Mouse (Mus musculus) forebrain, embryonic 16.5 days (tissue): ENCODE data around the gene Avpr1b. TPM values are rescaled to one million over a fixed set of nuclear protein-coding genes. Genes with fewer than 3 reads are reported as not detected.
A peak's percentile ranks its signal among the peaks of the same experiment; 100 is the strongest.

ENCODE experiments used
- ATAC-seq: fragments of 200-750 bp; cut with Nextera tagmentation; 2 replicates; pipeline ENCODE4 v1.8.0; 2017; ENCODE audit warnings: mild to moderate bottlenecking, moderate library complexity
- H3K27ac ChIP-seq: fragments of 300-500 bp; sonication (generic); 2 replicates; pipeline ENCODE4 v1.5.1; 2014; ENCODE audit warnings: low read length, control low read depth
- H3K27me3 ChIP-seq: fragments of 300-500 bp; sonication (generic); replicated peaks from 2 replicates; pipeline ENCODE4 v1.6.1; 2014; ENCODE audit warnings: low read length; ENCODE audit not compliant: control insufficient read depth, insufficient read depth
- H3K36me3 ChIP-seq: fragments of 300-500 bp; sonication (generic); 2 replicates; pipeline ENCODE4 v1.6.1; 2014; ENCODE audit not compliant: control insufficient read depth, insufficient read depth
- H3K4me1 ChIP-seq: fragments of 300-500 bp; sonication (generic); replicated peaks from 2 replicates; pipeline ENCODE4 v1.6.1; 2014; ENCODE audit warnings: low read length; ENCODE audit not compliant: control insufficient read depth, insufficient read depth
- H3K4me2 ChIP-seq: fragments of 300-500 bp; sonication (generic); 2 replicates; pipeline ENCODE4 v1.6.1; 2014; ENCODE audit warnings: mild to moderate bottlenecking, low read length, control low read depth
- H3K4me3 ChIP-seq: fragments of 300-500 bp; sonication (generic); replicated peaks from 2 replicates; pipeline ENCODE4 v1.5.1; 2014; ENCODE audit warnings: mild to moderate bottlenecking, low read length, control low read depth
- H3K9ac ChIP-seq: fragments of 300-500 bp; sonication (generic); replicated peaks from 2 replicates; pipeline ENCODE4 v1.6.1; 2014; ENCODE audit warnings: low read depth, low read length, control low read depth
- H3K9me3 ChIP-seq: fragments of 300-500 bp; sonication (generic); 2 replicates; pipeline ENCODE4 v1.6.1; 2016; ENCODE audit warnings: low read length; ENCODE audit not compliant: control insufficient read depth
- WGBS: fragments of 180-500 bp; shearing (Covaris S2); extraction: QIAGEN DNeasy Blood & Tissue Kit; methylation state at CpG from one replicate; pipeline ENCODE4 v1.1.7; 2014; 5-methylcytosine and 5-hydroxymethylcytosine counted together
- polyA plus RNA-seq: library from polyadenylated mRNA; unstranded; fragments of >200 nt; fragmentation: Nextera tagmentation; extraction: Ambion mirVana; gene quantifications from 2 replicates; pipeline ENCODE4 v1.2.1, GENCODE M21; 2015

Gene Avpr1b
- polyA plus RNA-seq, 1 experiment from 2014 or later, result not detected

DNA sequence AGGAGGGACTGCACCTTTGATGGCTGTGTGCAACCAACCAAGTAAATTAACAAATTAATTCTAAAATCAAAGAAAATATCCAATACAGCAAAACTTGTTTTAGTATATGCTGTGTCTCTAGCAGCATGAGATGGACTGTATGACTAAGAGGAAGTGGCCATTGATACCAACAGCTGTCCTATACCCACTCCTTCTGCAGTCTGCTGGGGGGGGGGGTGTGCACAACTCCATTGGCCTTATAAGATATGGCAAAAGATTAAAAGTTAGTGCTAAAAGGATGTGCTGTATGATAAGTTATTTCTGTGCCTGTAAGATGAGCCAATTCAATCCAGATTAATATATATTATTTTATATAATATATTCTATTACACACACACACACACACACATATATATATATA lies 35.5 kb downstream of the Avpr1b start:
- no peaks in the 10 kb centered on the region for H3K4me1 ChIP-seq
- ATAC-seq, result no peak
- H3K4me3 ChIP-seq, result no peak overlapping the region
- H3K27ac ChIP-seq, result no peak overlapping the region
- no peaks in the 10 kb centered on the region for H3K27me3 ChIP-seq
- H3K9me3 ChIP-seq, result no peaks in the 10 kb centered on the region
- no peak overlapping the region for H3K4me2 ChIP-seq
- no peaks in the 10 kb centered on the region for H3K36me3 ChIP-seq
- no peak overlapping the region for H3K9ac ChIP-seq

DNA sequence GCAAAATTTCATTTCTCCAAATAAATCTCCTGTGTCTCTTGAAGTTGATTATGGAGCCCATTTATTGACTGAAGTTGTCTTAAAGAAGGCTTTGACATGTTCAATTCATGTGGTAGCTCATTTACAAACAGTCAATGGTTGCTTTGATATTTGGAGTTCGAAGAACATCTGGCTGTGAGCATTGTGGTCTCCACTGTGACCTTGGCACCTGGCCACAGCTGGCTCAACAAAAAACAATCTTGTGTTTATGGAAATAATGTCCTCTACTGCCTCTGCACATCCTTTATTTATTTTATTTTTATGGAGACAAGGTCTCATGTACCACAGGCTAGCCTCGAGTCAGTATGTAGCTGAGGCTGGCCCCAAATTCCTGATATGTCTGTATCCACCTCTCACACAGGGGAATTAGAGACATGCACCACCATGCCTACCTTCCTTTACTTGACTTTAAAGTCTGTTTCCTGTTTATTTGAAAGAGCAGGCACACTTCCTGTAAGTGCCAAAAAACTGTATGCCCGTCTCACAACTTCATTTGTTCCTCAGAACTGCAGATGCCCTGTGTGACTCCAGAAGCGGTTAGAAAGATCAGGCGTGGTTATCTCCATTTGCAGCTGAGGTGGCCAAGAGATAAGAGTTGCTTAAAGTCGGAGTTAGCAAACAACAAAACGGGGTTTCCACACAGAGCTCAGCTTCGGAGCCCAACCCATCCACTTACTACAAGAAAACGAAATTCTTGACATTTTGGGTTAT lies 38.9 kb downstream of the Avpr1b start, which contains the start of gene Ctse:
TSS of gene Ctse (plus strand) at position 516 of the 750 bp plus-strand sequence.
- no peak within 1 kb of the TSS for H3K27ac ChIP-seq
- H3K4me2 ChIP-seq, result no peak within 1 kb of the TSS
- 84% methylated on average over 9 of the region's 9 CpGs for WGBS
- H3K36me3 ChIP-seq, result no peaks in the 10 kb centered on the region
- no peaks in the 10 kb centered on the region for H3K9me3 ChIP-seq
- no peaks in the 10 kb centered on the region for H3K4me1 ChIP-seq
- no peak for ATAC-seq
- no peak within 1 kb of the TSS for H3K4me3 ChIP-seq
- no peaks in the 10 kb centered on the region for H3K27me3 ChIP-seq
- no peak within 1 kb of the TSS for H3K9ac ChIP-seq

DNA sequence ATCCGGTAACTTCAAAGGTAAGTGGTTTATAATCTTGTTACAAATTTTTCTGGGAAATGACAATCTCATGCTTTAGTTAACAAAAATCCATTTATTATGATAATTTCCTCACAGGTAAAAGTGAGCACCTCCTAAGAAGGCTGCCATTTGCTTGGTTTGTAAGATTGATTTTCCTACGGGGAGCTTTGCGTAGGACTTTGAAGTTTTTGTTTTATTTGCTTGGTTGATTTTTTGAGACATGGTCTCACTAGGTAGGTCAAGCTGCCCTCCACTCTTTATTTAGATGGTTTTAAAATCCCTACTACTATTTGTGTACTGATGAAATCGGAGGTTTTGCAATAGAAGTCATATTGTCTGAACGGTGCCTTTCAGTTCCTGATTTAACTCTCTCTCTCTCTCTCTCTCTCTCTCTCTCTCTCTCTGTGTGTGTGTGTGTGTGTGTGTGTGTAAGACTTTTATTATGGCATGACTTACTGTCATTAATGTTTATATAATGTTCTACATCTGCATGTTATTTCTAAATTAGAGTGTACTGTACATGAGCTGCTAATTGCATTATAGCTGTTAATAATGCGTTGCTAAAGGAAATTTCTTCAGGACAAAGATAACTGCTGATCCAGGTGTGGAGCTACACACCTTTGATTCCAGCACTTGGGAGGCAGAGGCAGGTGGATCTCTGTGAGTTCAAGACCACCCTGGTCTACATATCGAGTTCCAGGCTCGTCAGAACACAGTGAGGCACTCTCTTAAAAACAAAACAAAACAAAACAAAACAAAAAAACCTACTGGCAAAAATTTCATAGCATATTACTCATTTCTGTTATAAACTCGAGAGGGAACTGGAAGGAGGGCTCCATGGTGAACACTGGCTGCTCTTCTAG lies 39.7 kb downstream of the Avpr1b start:
- no peaks in the 10 kb centered on the region for H3K9me3 ChIP-seq
- no peaks in the 10 kb centered on the region for H3K27me3 ChIP-seq
- no peak for ATAC-seq
- WGBS, result 85% methylated on average over 9 of the region's 9 CpGs
- no peaks in the 10 kb centered on the region for H3K4me1 ChIP-seq
- no peak overlapping the region for H3K4me2 ChIP-seq
- H3K9ac ChIP-seq, result no peak overlapping the region
- no peaks in the 10 kb centered on the region for H3K36me3 ChIP-seq
- H3K27ac ChIP-seq, result no peak overlapping the region
- H3K4me3 ChIP-seq, result no peak overlapping the region

DNA sequence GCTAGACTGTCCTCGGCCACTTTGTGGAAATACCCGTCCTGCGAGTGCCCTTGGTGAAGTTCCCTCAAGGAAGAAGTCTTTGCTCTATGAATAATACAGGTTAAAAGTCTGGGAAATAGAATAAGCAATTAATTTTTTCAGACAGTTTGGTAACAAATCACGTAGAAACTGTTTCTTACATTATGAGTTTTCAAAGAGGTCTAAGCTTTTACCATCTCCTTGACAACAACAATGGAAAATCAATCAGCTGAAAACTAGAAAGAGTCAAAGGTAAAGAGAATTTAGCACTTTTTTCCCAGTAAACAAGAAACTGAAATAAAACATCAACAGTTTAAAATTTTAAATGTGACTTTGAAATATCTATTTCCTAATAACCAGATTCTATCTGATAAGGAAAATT lies 41.0 kb downstream of the Avpr1b start:
- H3K4me3 ChIP-seq, result no peak overlapping the region
- H3K27ac ChIP-seq, result no peak overlapping the region
- H3K36me3 ChIP-seq, result no peaks in the 10 kb centered on the region
- no peaks in the 10 kb centered on the region for H3K27me3 ChIP-seq
- no peaks in the 10 kb centered on the region for H3K4me1 ChIP-seq
- WGBS, result 80% methylated on average over 4 of the region's 4 CpGs
- H3K9me3 ChIP-seq, result no peaks in the 10 kb centered on the region
- H3K4me2 ChIP-seq, result no peak overlapping the region
- no peak for ATAC-seq
- H3K9ac ChIP-seq, result no peak overlapping the region

DNA sequence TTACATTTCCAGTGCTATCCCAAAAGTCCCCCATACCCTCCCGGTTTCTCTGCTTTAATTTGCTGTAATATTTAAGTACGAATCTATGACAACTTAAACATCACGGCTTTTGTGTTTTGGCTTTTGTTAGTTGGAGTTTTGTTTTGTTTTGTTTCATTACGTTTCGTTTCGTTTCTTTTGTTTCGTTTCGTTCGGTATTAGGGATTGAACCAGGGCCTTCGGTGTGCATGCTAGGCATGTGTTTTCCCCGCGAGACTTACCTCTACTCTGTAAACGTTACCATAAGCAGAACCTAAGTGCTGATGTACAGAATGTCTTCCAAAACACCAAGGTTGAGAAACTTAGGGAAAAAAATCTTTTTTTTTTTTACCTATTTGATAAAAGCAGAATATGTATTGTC lies 42.5 kb downstream of the Avpr1b start:
- no peaks in the 10 kb centered on the region for H3K36me3 ChIP-seq
- WGBS, result 91% methylated on average over 13 of the region's 13 CpGs
- ATAC-seq, result no peak
- H3K4me3 ChIP-seq, result no peak overlapping the region
- H3K9ac ChIP-seq, result no peak overlapping the region
- H3K9me3 ChIP-seq, result no peaks in the 10 kb centered on the region
- no peaks in the 10 kb centered on the region for H3K27me3 ChIP-seq
- no peaks in the 10 kb centered on the region for H3K4me1 ChIP-seq
- H3K4me2 ChIP-seq, result no peak overlapping the region
- no peak overlapping the region for H3K27ac ChIP-seq

DNA sequence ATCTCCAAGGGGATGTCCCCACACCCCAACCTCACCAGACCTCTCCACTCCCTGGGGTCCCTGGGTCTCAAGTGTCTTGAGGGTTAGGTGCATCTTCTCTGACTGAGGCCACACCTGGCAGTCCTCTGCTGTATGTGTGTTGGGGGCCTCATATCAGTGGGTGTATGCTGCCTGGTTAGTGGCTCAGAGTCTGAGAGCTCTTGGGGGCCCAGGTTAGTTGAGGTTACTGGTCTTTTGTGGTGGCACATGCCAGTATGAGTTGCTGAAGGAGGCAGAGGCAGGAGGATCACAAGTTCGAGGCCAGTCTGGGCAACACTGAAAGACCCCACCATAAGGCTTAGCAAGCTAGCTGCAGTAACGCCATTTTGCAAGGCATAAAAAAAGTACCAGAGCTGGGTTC lies 43.2 kb downstream of the Avpr1b start:
- no peak overlapping the region for H3K4me2 ChIP-seq

DNA sequence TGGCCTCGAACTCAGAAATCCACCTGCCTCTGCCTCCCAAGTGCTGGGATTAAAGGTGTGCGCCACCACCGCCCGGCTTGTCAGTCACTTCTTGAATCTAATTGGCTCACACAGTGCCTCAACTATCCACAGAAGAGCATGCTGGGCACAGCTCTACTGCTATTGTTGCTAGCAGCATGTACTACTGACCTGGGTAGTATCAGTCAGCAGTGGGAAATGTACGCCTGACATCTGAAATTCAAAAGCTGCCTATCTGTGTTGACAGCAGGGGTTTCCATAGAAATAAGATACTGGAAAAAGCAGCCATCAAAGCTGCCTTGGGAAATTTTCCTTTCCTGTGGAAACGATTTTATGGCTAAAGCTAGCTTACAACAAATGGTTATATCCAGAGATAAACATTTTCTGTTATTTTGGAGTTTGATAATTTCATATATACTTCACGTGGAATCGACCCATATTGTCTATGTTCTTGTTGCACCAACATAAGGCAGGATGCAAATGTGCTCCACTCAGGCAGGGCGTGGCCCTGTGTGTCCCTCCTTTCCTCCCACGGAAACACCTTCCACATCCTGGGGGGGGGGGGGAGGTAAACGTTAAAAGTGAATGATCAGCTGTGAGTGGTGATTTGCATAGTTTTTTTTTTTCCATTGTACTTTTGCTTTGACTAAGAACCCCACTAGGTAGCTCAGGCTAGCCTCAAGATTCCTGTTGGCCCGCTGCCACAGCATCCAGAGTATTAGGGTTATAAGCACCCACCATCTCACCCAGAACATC lies 53.8 kb downstream of the Avpr1b start:
- no peak for ATAC-seq
- no peak overlapping the region for H3K27ac ChIP-seq
- no peaks in the 10 kb centered on the region for H3K9me3 ChIP-seq
- H3K27me3 ChIP-seq, result no peaks in the 10 kb centered on the region
- H3K4me3 ChIP-seq, result no peak overlapping the region
- H3K4me1 ChIP-seq, result peaks cover 7% of the 10 kb centered on the region
- no peak overlapping the region for H3K4me2 ChIP-seq
- 74% methylated on average over 12 of the region's 12 CpGs for WGBS
- no peaks in the 10 kb centered on the region for H3K36me3 ChIP-seq
- no peak overlapping the region for H3K9ac ChIP-seq

More for the DNA sequence above, 43.2 kb downstream of the Avpr1b start:
- H3K27ac ChIP-seq, result no peak overlapping the region
- ATAC-seq, result no peak
- no peaks in the 10 kb centered on the region for H3K27me3 ChIP-seq
- H3K4me3 ChIP-seq, result no peak overlapping the region
- no peaks in the 10 kb centered on the region for H3K4me1 ChIP-seq
- H3K9ac ChIP-seq, result no peak overlapping the region
- no peaks in the 10 kb centered on the region for H3K9me3 ChIP-seq
- no peaks in the 10 kb centered on the region for H3K36me3 ChIP-seq
- WGBS, result 95% methylated on average over 2 of the region's 2 CpGs

DNA sequence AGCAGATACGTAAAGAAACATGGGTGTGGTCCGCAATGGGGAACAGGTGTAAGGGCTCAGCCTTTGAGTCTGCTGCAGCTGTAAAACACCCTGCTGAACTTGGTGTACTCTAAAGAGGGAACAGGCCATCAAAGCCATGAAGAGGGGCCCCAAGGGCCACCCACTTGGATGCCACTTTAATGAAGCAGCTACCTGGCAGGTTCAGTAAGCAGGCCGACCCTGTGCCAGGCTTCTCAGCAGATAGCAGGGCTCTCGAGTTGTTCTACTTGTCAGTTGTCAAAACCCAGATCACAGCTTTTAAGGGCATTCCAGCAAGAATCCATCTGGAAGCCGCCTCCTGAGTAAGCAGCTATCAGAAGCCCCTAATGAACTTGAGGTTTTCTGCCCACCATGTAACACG lies 56.6 kb downstream of the Avpr1b start:
- no peaks in the 10 kb centered on the region for H3K9me3 ChIP-seq
- no peak overlapping the region for H3K9ac ChIP-seq
- H3K4me3 ChIP-seq, result no peak overlapping the region

DNA sequence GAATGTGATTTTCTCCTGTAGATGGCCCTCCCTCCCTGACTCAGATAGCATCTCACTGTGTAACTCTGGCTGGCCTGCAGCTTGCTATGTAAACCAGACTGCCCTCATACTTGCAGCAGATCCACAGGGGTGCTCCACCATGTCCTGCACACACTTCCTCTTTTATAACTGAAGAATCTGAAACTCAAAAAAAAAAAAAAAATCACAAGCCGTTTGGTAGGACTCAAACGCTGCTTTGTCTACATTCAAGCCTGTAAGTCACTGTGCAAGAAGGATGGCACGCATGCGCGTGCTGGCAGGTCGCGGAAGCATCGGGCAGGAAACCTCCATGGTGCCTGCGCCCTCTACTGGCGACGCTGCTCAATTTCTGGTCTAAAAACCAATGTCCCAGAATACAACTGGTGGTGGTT lies 58.9 kb downstream of the Avpr1b start:
- ATAC-seq, result peak; percentile 93
- Histone ChIP-seq H3K9me3 (no peaks in the 10 kb centered on the region), H3K9ac (peak overlapping the region; percentile 54), H3K4me1 (peaks cover 9% of the 10 kb centered on the region), H3K4me3 (peak overlapping the region; percentile 32), H3K36me3 (no peaks in the 10 kb centered on the region), H3K27ac (peak overlapping the region; percentile 89), H3K4me2 (peak overlapping the region; percentile 50), H3K27me3 (no peaks in the 10 kb centered on the region)
- under 1% methylated on average over 11 of the region's 11 CpGs for WGBS

More for the DNA sequence above, 56.6 kb downstream of the Avpr1b start:
- Histone ChIP-seq H3K27ac (no peak overlapping the region), H3K27me3 (no peaks in the 10 kb centered on the region), H3K4me2 (no peak overlapping the region), H3K36me3 (no peaks in the 10 kb centered on the region), H3K4me1 (peaks cover 9% of the 10 kb centered on the region)
- no peak for ATAC-seq
- WGBS, result 84% methylated on average over 6 of the region's 6 CpGs
